24 mouse cellular contexts compared by ENCODE assay signal in genomic region chr5:92742701-92743100, GRCm38 (mm10).
"Had no signal": no experiment of that assay in that cellular context is flagged by ENCODE, and none has a peak within 500 bp of the region (broad histone marks: within the 10 kb centered on the region; RNA-seq: fewer than 3 reads in every experiment).

No protein-coding gene starts in this region.

- H3K36me3 ChIP-seq: heart, embryonic 13.5 days; heart, embryonic 15.5 days; hindbrain, embryonic 13.5 days; hindbrain, embryonic 15.5 days; liver, embryonic 13.5 days had no signal

- H3K27me3 ChIP-seq: heart, embryonic 13.5 days; heart, embryonic 15.5 days; hindbrain, embryonic 13.5 days; hindbrain, embryonic 15.5 days; liver, embryonic 13.5 days had no signal

- H3K9me3 ChIP-seq: heart, embryonic 13.5 days; heart, embryonic 15.5 days; hindbrain, embryonic 13.5 days; hindbrain, embryonic 15.5 days; liver, embryonic 13.5 days had no signal

- ATAC-seq: hindbrain, postnatal 0 days; intestine, embryonic 16.5 days had no signal

- H3K4me2 ChIP-seq: heart, embryonic 11.5 days; heart, embryonic 13.5 days; heart, embryonic 15.5 days; hindbrain, embryonic 13.5 days; hindbrain, embryonic 15.5 days; liver, embryonic 11.5 days; liver, embryonic 13.5 days had no signal

- H3K4me3 ChIP-seq: heart, adult 2 months; heart, embryonic 13.5 days; heart, embryonic 15.5 days; hindbrain, embryonic 13.5 days; hindbrain, embryonic 15.5 days; liver, embryonic 13.5 days had no signal

- H3K4me1 ChIP-seq: hindbrain, embryonic 13.5 days; hindbrain, embryonic 15.5 days; liver, embryonic 13.5 days had no signal

- DNase-seq: gastrocnemius, postnatal 14 days; gastrocnemius, postnatal 36 days; heart, adult 11 months; heart, adult 2 months; heart, postnatal 14 days; heart, postnatal 36 days; kidney, adult 11 months; kidney, adult 2 months; kidney, postnatal 14 days; kidney, postnatal 36 days; layer of hippocampus, adult 9-11 months; layer of hippocampus, postnatal 36 days; left cerebral cortex, postnatal 4 days; liver; liver, embryonic 13.5 days had no signal

- H3K9ac ChIP-seq: heart, embryonic 13.5 days; heart, embryonic 15.5 days; hindbrain, embryonic 13.5 days; hindbrain, embryonic 15.5 days; liver, embryonic 13.5 days had no signal

- H3K27ac ChIP-seq: heart, adult 2 months; heart, embryonic 13.5 days; heart, embryonic 15.5 days; hindbrain, embryonic 13.5 days; hindbrain, embryonic 15.5 days; hindbrain, postnatal 0 days; kidney, postnatal 0 days; liver, embryonic 13.5 days had no signal
